Mouse (Mus musculus): Measurements from ENCODE around the gene Cxcl14.

DNA sequence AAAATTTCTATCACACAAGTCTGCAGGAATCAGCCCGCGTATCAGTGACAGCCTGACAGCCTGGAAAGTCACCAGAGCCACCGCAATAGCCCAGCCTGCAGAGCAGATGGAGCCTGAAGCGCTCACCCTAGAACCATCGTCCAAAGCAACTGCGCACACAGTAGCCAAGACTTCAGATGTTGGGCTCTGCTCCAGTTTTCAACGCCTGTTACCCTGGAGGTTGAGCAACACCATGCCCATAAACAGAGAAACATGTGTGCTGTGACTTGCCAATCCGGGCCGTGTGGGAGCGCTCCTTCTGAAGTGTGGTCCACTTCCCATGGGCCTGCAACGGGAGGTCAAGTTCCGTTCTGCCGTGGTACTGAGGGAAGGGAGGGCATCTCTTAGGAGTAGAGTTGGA is 44.2 kb upstream of the Cxcl14 start:
- TF ChIP-seq EP300 (optimal IDR thresholded peaks at IDR 0.05), result no peak
- TF ChIP-seq CTCF (IDR thresholded peaks at IDR 0.05; ENCODE audit: low read depth), result no peak
